8 mouse cellular contexts compared by ENCODE assay signal in the genomic region with DNA sequence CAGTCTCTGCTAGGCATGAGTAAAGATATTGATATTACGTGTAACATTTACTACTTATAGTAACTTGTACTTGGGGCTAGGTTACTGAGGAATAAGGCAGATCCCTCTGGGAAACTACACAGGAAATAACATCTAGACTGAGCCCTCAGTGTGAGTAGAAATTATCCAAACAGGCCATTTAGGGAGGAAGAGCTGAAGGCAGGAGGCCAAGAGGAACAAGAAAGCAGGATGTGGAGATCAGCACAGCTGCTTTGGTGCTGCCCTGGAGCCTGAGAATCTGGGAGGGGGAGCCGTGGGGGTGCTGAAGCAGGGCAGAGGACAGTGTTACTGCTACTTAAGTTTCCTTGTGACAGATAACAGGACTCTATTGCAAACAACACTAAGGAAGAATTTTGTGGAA. TPM values are rescaled to one million over a fixed set of nuclear protein-coding genes. Genes with fewer than 3 reads are reported as not detected.
DNase-seq lines count a peak whose midpoint lies in the region; ATAC-seq lines count a peak whose summit lies in the region.

No protein-coding gene starts in this region.

- H3K9ac ChIP-seq in neural tube, embryonic 13.5 days = no peak overlapping the region

- WGBS in neural tube, embryonic 13.5 days = 75% methylated on average over 2 of the region's 2 CpGs
- 14% methylated on average over 2 of the region's 2 CpGs for WGBS in macrophage (ENCODE audit: missing documents)

- H3K36me3 ChIP-seq in neural tube, embryonic 13.5 days = no peaks in the 10 kb centered on the region
- no peaks in the 10 kb centered on the region for H3K36me3 ChIP-seq in macrophage (ENCODE audit: inconsistent target)

- no peak overlapping the region for H3K4me3 ChIP-seq in neural tube, embryonic 13.5 days
- no peak overlapping the region for H3K4me3 ChIP-seq in macrophage (ENCODE audit: inconsistent target)

- no peak for ATAC-seq in neural tube, embryonic 13.5 days (ENCODE audit: low read depth)

- peaks cover 100% of the 10 kb centered on the region for H3K79me2 ChIP-seq in macrophage (ENCODE audit: inconsistent target)

- peaks cover 2% of the 10 kb centered on the region; the same call in 1 of the 2 replicates for H3K9me3 ChIP-seq in neural tube, embryonic 13.5 days

- no peak overlapping the region for H3K4me2 ChIP-seq in neural tube, embryonic 13.5 days

- H3K4me1 ChIP-seq in neural tube, embryonic 13.5 days (replicated peaks) = peaks cover 19% of the 10 kb centered on the region

- DNase-seq in neural tube, embryonic 10.5 days (ENCODE audit: extremely low spot score, low spot score) = no peak
- peak; percentile 74 to 89 for DNase-seq in heart, adult 18-20 months
- peak; percentile 58 for DNase-seq in kidney, adult 9 months
- DNase-seq in MN1 (ENCODE audit: low spot score) = no peak
- DNase-seq in left cerebral cortex, adult 18-20 months (ENCODE audit: low spot score in 2 of 2) = no peak
- no peak for DNase-seq in layer of hippocampus, adult 18-20 months (ENCODE audit: low spot score in 2 of 2)

- H3K27ac ChIP-seq in neural tube, embryonic 13.5 days (replicated peaks) = peak overlapping the region; percentile 29
- H3K27ac ChIP-seq in macrophage = peak overlapping the region; percentile 40; the same call in 1 of the 2 replicates

- no peaks in the 10 kb centered on the region for H3K27me3 ChIP-seq in neural tube, embryonic 13.5 days

RNA-seq across cellular contexts. Expression of a gene that starts 18.4 kb away (rescaled TPM):
- 72.2 and 75.3 TPM in 2 replicates for polyA plus RNA-seq in neural tube, embryonic 13.5 days (2015; fragmentation: Nextera tagmentation; extraction: Ambion mirVana)
- 100 to 1,000 TPM; 142 to 163 TPM for total RNA-seq in heart, adult 18-20 months (2021)
- total RNA-seq in macrophage (2018; cell fraction: chromatin; rRNA removed) = 100 to 1,000 TPM in 8 of 26 experiments, 10 to 100 TPM in 18; 39.5 to 190 (median 75.9) TPM
- 100 to 1,000 TPM in 7 of 26 experiments, 10 to 100 TPM in 19; 60.1 to 124 (median 92.1) TPM for total RNA-seq in macrophage (2018; cell fraction: cytosol; rRNA removed)
- total RNA-seq in macrophage (2018; cell fraction: nucleus; rRNA removed) = 100 to 1,000 TPM in 11 of 26 experiments, 10 to 100 TPM in 15; 38.5 to 182 (median 86.0) TPM
- polyA plus RNA-seq in macrophage (2018) = 41.0 to 58.3 TPM (median 45.0 TPM) in 3 replicates
- total RNA-seq in left cerebral cortex, adult 18-20 months (2021) = 10 to 100 TPM; 22.1 to 22.7 TPM
- total RNA-seq in layer of hippocampus, adult 18-20 months (2021) = 10 to 100 TPM; 18.9 to 20.4 TPM

Comparison
In these comparisons a context has a peak if more than half of its experiments do, and no peak if none do; other contexts are left out.
1. DNase-seq: peak in heart, adult 18-20 months (2 of 2) and kidney, adult 9 months (single experiment); none in neural tube, embryonic 10.5 days (single experiment), MN1 (single experiment), left cerebral cortex, adult 18-20 months (0 of 2) and layer of hippocampus, adult 18-20 months (0 of 2).
2. RNA of a gene that starts 18.4 kb away (total RNA-seq): 142 to 163 TPM in heart, adult 18-20 months; 22.1 to 22.7 TPM in left cerebral cortex, adult 18-20 months and 18.9 to 20.4 TPM in layer of hippocampus, adult 18-20 months; every median in the first group is over 4 times any median in the second.